Comparison of ENCODE assay signal across 8 mouse cellular contexts in the genomic region with DNA sequence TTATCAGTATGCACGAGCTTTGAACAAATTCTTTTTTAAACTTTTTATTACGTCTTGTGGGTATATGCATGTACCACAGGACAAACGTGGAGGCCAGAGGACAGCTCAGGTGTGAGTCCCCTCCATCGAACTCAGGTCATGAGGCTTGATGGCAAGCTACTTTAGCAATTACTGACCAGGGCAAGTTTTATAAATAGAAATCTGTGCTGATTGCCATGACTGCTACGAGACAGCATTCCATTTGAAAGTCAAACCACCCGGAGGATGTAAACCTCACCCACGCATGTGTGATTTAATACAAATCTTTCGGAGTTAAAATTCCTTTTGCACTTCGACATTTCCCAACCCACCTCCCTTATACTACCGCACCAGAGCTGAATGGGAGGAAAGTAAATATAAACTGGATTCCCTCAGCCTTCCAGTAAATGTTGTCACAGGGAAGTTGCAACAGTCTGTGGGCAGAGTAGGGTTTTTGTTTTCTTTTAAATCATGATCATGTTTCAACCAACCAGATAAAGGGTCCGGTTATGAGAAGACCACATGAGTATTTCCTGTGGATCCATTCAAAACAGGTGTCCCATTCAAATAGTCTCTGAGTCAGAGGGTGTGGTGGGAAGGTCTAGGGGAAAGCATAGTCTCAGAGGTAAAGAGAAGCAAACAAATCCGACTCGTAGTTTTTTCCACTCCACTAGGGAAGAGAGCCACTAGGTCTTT. TPM values are rescaled to one million over a fixed set of nuclear protein-coding genes. Genes with fewer than 3 reads are reported as not detected.
DNase-seq lines count a peak whose midpoint lies in the region; ATAC-seq and TF ChIP-seq lines count a peak whose summit lies in the region.

No protein-coding gene starts in this region.

- TF ChIP-seq POLR2A in embryonic fibroblast, embryonic 13.5 days (IDR thresholded peaks at IDR 0.05; ENCODE audit: low read depth, low read length) = no peak

- intact Hi-C loops in left cerebral cortex, postnatal 25 days (cut with DNase I) = loop anchor here (2.0 to 5.0 kb wide), 4 partner anchors 95 to 523 kb away; no protein-coding TSS in a partner anchor
- intact Hi-C loops in gastrocnemius, postnatal 36 days (cut with DNase I) = loop anchor here (5.0 kb wide), 1 partner anchor 93 kb away; no protein-coding TSS in a partner anchor
- intact Hi-C loops in left cerebral cortex, postnatal 36 days (cut with DNase I) = loop anchor here (5.0 to 10.0 kb wide), 5 partner anchors 92 to 455 kb away; a partner anchor contains a TSS

- TF ChIP-seq CTCF in embryonic fibroblast, embryonic 13.5 days (IDR thresholded peaks at IDR 0.05; ENCODE audit: borderline replicate concordance, insufficient read depth, low read length) = no peak

- H3K9me3 ChIP-seq in lung, embryonic 15.5 days = no peaks in the 10 kb centered on the region
- H3K9me3 ChIP-seq in hindbrain, embryonic 15.5 days = no peaks in the 10 kb centered on the region
- peaks cover 3% of the 10 kb centered on the region; the same call in 1 of the 2 replicates for H3K9me3 ChIP-seq in midbrain, embryonic 12.5 days

- no peaks in the 10 kb centered on the region for H3K36me3 ChIP-seq in lung, embryonic 15.5 days
- H3K36me3 ChIP-seq in hindbrain, embryonic 15.5 days = no peaks in the 10 kb centered on the region
- H3K36me3 ChIP-seq in midbrain, embryonic 12.5 days = no peaks in the 10 kb centered on the region

- peak overlapping the region; percentile 24; the same call in 1 of the 2 replicates for H3K27ac ChIP-seq in lung, embryonic 15.5 days
- peak overlapping the region; percentile 51 for H3K27ac ChIP-seq in embryonic fibroblast, embryonic 13.5 days (ENCODE audit: insufficient read depth, low read length)
- H3K27ac ChIP-seq in hindbrain, embryonic 15.5 days (replicated peaks) = no peak overlapping the region
- no peak overlapping the region for H3K27ac ChIP-seq in midbrain, embryonic 12.5 days (replicated peaks)

- WGBS in lung, embryonic 15.5 days = 22% methylated on average over 13 of the region's 13 CpGs
- 45% methylated on average over 13 of the region's 13 CpGs for WGBS in hindbrain, embryonic 15.5 days
- 61% methylated on average over 13 of the region's 13 CpGs for WGBS in midbrain, embryonic 12.5 days

- H3K4me3 ChIP-seq in lung, embryonic 15.5 days = peak overlapping the region; percentile 78
- H3K4me3 ChIP-seq in embryonic fibroblast, embryonic 13.5 days (ENCODE audit: insufficient read depth, low read length) = peak overlapping the region; percentile 37; the same call in 1 of the 2 replicates
- H3K4me3 ChIP-seq in hindbrain, embryonic 15.5 days = peak overlapping the region; percentile 87
- H3K4me3 ChIP-seq in midbrain, embryonic 12.5 days = peak overlapping the region; percentile 73

- no peaks in the 10 kb centered on the region for H3K27me3 ChIP-seq in lung, embryonic 15.5 days
- no peaks in the 10 kb centered on the region for H3K27me3 ChIP-seq in hindbrain, embryonic 15.5 days
- H3K27me3 ChIP-seq in midbrain, embryonic 12.5 days = no peaks in the 10 kb centered on the region

- peak overlapping the region; percentile 65; the same call in 1 of the 2 replicates for H3K9ac ChIP-seq in lung, embryonic 15.5 days
- H3K9ac ChIP-seq in hindbrain, embryonic 15.5 days = peak overlapping the region; percentile 94
- no peak overlapping the region; the same call in 1 of the 2 replicates for H3K9ac ChIP-seq in midbrain, embryonic 12.5 days (replicated peaks)

- peaks cover 12% of the 10 kb centered on the region for H3K4me1 ChIP-seq in lung, embryonic 15.5 days
- peaks cover 4% of the 10 kb centered on the region; the same call in 1 of the 2 replicates for H3K4me1 ChIP-seq in embryonic fibroblast, embryonic 13.5 days (ENCODE audit: control insufficient read depth, insufficient read depth, low read length)
- peaks cover 13% of the 10 kb centered on the region for H3K4me1 ChIP-seq in hindbrain, embryonic 15.5 days (replicated peaks)
- peaks cover 8% of the 10 kb centered on the region for H3K4me1 ChIP-seq in midbrain, embryonic 12.5 days

- H3K4me2 ChIP-seq in lung, embryonic 15.5 days = peak overlapping the region; percentile 69
- peak overlapping the region; percentile 79 for H3K4me2 ChIP-seq in hindbrain, embryonic 15.5 days
- H3K4me2 ChIP-seq in midbrain, embryonic 12.5 days (replicated peaks) = peak overlapping the region; percentile 72

- ATAC-seq in lung, embryonic 15.5 days (ENCODE audit: borderline replicate concordance, extremely low read depth, low FRiP score, low TSS enrichment) = peak; percentile 32; the same call in 1 of the 2 replicates
- ATAC-seq in hindbrain, embryonic 15.5 days (ENCODE audit: low FRiP score, low read depth) = peak; percentile 12; the same call in 1 of the 2 replicates
- ATAC-seq in midbrain, embryonic 12.5 days (ENCODE audit: low FRiP score, low read depth) = peak; percentile 24; the same call in 1 of the 2 replicates

- DNase-seq in lung, postnatal 10 days = no peak
- no peak for DNase-seq in left cerebral cortex, postnatal 25 days (ENCODE audit: low spot score in 2 of 2)
- DNase-seq in gastrocnemius, postnatal 36 days = no peak
- no peak for DNase-seq in left cerebral cortex, postnatal 36 days (ENCODE audit: low spot score in 2 of 2)

RNA-seq across cellular contexts. Expression of a gene that starts 0.7 kb away (rescaled TPM):
- polyA plus RNA-seq in lung, embryonic 15.5 days (2015; fragmentation: Nextera tagmentation; extraction: Ambion mirVana) = 44.3 and 47.9 TPM in 2 replicates
- polyA plus RNA-seq in embryonic fibroblast, embryonic 13.5 days (2011; ENCODE audit: insufficient read length, low read depth, missing spikeins) = 38.1 and 40.8 TPM in 2 replicates
- 94.7 and 98.5 TPM in 2 replicates for polyA plus RNA-seq in hindbrain, embryonic 15.5 days (2015; fragmentation: Nextera tagmentation; extraction: Ambion mirVana)
- 31.3 and 35.1 TPM in 2 replicates for polyA plus RNA-seq in midbrain, embryonic 12.5 days (2016; fragmentation: Nextera tagmentation; extraction: Ambion mirVana)
- total RNA-seq in left cerebral cortex, postnatal 25 days (2021) = 10 to 100 TPM; 55.5 to 62.7 TPM
- 10 to 100 TPM; 17.8 to 20.3 TPM for total RNA-seq in gastrocnemius, postnatal 36 days (2021)
- 10 to 100 TPM; 61.1 to 64.1 TPM for total RNA-seq in left cerebral cortex, postnatal 36 days (2021)

Comparison
In these comparisons a context has a peak if more than half of its experiments do, and no peak if none do; other contexts are left out.
1. H3K27ac ChIP-seq: peak in lung, embryonic 15.5 days (single experiment) and embryonic fibroblast, embryonic 13.5 days (single experiment); none in hindbrain, embryonic 15.5 days (single experiment) and midbrain, embryonic 12.5 days (single experiment).
2. H3K4me3 ChIP-seq: peak in every context shown above with its lines; median percentile 87 in hindbrain, embryonic 15.5 days; 78 in lung, embryonic 15.5 days; 73 in midbrain, embryonic 12.5 days; 37 in embryonic fibroblast, embryonic 13.5 days.
3. Peak in every context shown above with its lines, with median percentiles within 50 percentile points of each other: ATAC-seq and H3K4me2 ChIP-seq.